Mouse (Mus musculus) cerebellum, postnatal 14 days (tissue): ENCODE results near the gene Tkt.

Experiments
- DNase-seq, 2 experiments: peaks; one replicate each; pipeline ENCODE4 v3.0.0; 2021; ENCODE audit warnings: mixed read lengths in 2 of 2

The Tkt gene

DNA sequence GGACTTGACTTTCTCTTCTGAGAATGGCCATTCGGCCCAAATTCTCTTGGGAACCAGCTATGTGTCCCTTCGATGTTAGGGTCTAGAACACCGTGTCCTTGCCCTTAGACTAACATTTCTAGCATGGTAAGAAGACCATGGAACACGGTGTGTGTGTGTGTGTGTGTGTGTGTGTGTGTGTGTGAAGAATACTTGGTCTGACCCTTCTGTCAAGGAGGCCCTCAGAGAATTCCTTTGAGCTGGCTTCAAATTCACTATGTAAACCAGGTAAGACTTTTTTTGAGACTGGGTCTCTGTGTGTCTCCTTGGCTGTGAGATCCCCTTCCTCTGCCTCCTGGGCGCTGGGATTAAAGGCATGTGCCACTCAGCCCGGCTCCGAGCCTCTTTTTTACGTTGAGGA lies 74.4 kb downstream of the Tkt start:
- no peak for DNase-seq
